Mouse (Mus musculus): ENCODE data around the gene Prkra.

GRCm38 (mm10) chr2:76665531-76665930 lies 17.7 kb upstream of the Prkra start:
- TF ChIP-seq POLR2A (IDR thresholded peaks at IDR 0.05; ENCODE audit: low read depth, low read length) (no peak), CTCF (IDR thresholded peaks at IDR 0.05; ENCODE audit: extremely low read depth, insufficient read depth, insufficient read length, insufficient replicate concordance) (no peak)
